Mouse (Mus musculus) hindbrain, embryonic 15.5 days (tissue): Measurements from ENCODE around the gene Carmil2. TPM values are rescaled to one million over a fixed set of nuclear protein-coding genes. Genes with fewer than 3 reads are reported as not detected.
A peak's percentile ranks its signal among the peaks of the same experiment; 100 is the strongest.

Source experiments
- ATAC-seq: fragments of 200-750 bp; cut with Nextera tagmentation; 2 replicates; pipeline ENCODE4 v1.8.0; 2017; ENCODE audit warnings: low read depth, moderate number of reproducible peaks, moderate TSS enrichment; ENCODE audit not compliant: low FRiP score
- H3K27ac ChIP-seq: fragments of 300-500 bp; sonication (generic); replicated peaks from 2 replicates; pipeline ENCODE4 v1.5.1; 2015; ENCODE audit warnings: mild to moderate bottlenecking, inconsistent platforms
- H3K27me3 ChIP-seq: fragments of 300-500 bp; sonication (generic); 2 replicates; pipeline ENCODE4 v1.6.1; 2015; ENCODE audit warnings: control low read depth, inconsistent platforms
- H3K36me3 ChIP-seq: fragments of 300-500 bp; sonication (generic); 2 replicates; pipeline ENCODE4 v1.6.1; 2015; ENCODE audit warnings: control low read depth, inconsistent platforms
- H3K4me1 ChIP-seq: fragments of 300-500 bp; sonication (generic); replicated peaks from 2 replicates; pipeline ENCODE4 v1.6.1; 2015; ENCODE audit warnings: control low read depth, inconsistent platforms
- H3K4me2 ChIP-seq: fragments of 300-500 bp; sonication (generic); 2 replicates; pipeline ENCODE4 v1.6.1; 2015; ENCODE audit warnings: moderate library complexity, mild to moderate bottlenecking, inconsistent platforms
- H3K4me3 ChIP-seq: fragments of 300-500 bp; sonication (generic); 2 replicates; pipeline ENCODE4 v1.5.1; 2015; ENCODE audit warnings: mild to moderate bottlenecking, inconsistent platforms
- H3K9ac ChIP-seq: fragments of 300-500 bp; sonication (generic); 2 replicates; pipeline ENCODE4 v1.6.1; 2015; ENCODE audit warnings: inconsistent platforms
- H3K9me3 ChIP-seq: fragments of 300-500 bp; sonication (generic); 2 replicates; pipeline ENCODE4 v1.6.1; 2016; ENCODE audit warnings: control low read depth, inconsistent platforms
- WGBS: fragments of 180-500 bp; shearing (Covaris S2); methylation state at CpG from one replicate; pipeline ENCODE4 v1.1.7; 2015; 5-methylcytosine and 5-hydroxymethylcytosine counted together
- polyA plus RNA-seq: library from polyadenylated mRNA; unstranded; fragments of >200 nt; fragmentation: Nextera tagmentation; extraction: Ambion mirVana; gene quantifications from 2 replicates; pipeline ENCODE4 v1.2.1, GENCODE M21; 2015

The Carmil2 gene
- polyA plus RNA-seq, 1 experiment from 2014 or later: 28.7 TPM

DNA sequence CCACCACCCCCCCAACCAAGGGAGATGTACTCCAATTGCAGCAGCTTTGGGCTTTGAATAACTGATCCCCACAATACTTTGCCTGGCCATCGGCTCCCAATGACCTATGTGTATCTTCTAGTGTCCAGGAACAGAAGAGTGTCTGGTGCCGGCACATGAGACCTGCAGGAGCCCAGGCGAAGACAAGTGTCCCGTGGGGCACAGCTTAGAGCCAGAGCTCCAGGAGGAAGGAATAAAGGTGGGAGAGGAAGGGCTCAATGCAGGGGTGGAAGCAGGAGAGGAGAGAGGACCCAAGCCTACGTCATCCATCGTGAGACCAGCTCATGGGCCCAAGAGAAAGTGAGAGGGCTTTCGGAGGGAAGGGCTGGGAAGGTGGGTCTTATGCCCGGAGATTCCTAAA, 22.6 kb downstream of the Carmil2 start:
- Histone ChIP-seq H3K36me3 (peaks cover 4% of the 10 kb centered on the region; the same call in 1 of the 2 replicates), H3K27ac (no peak overlapping the region), H3K9me3 (no peaks in the 10 kb centered on the region), H3K4me1 (peaks cover 18% of the 10 kb centered on the region), H3K9ac (no peak overlapping the region), H3K27me3 (no peaks in the 10 kb centered on the region), H3K4me3 (no peak overlapping the region), H3K4me2 (no peak overlapping the region)
- WGBS: 93% methylated on average over 8 of the region's 8 CpGs
- ATAC-seq: no peak

DNA sequence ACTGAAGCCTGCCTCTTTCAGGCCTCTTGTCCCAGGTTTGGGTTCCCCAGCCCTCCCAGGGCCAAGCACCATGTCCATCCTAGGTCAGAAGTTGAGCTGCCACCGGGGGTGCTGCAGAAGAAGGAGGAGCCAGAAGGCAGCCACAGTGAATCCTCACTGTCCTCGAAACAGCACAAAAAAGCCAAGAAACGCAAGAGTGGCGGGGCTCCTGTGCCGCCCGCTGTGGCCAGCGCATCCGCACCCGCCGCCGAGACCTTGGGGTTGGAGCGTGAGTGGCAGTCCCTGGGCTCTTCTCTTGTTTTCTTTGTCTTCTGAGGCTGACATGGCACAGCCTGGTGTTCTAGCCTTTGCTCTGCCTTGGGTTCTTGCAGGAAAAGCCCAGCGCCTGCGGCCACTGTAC, 23.2 kb downstream of the Carmil2 start:
- WGBS: 80% methylated on average over 14 of the region's 14 CpGs
- no peak for ATAC-seq
- H3K27me3 ChIP-seq: no peaks in the 10 kb centered on the region

DNA sequence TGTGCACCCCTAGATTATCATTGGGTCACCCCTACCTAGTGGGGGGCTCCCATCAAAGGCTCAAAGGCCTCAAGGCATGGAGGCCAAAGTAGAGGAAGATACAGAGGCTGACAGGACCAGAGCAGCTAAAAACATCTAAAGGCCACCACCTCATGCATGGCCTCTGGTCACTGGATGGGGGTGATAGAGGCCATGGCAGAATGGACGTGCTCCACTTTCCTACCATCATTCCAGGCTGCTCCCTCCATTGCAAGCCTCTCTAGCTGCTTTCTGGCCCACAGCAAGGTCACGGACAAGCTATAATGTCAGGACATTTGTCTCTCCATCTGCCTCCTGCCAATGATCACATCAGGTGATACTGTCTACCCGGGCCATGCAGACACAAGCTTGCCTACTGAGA, 26.2 kb downstream of the Carmil2 start:
- H3K27me3 ChIP-seq: no peaks in the 10 kb centered on the region
- no peaks in the 10 kb centered on the region for H3K9me3 ChIP-seq
- H3K4me2 ChIP-seq: no peak overlapping the region
- no peak overlapping the region for H3K27ac ChIP-seq
- no peak overlapping the region for H3K4me3 ChIP-seq
- no peak for ATAC-seq
- H3K4me1 ChIP-seq: peaks cover 7% of the 10 kb centered on the region
- peaks cover 11% of the 10 kb centered on the region for H3K36me3 ChIP-seq
- H3K9ac ChIP-seq: no peak overlapping the region
- 91% methylated on average over 3 of the region's 3 CpGs for WGBS

More for the DNA sequence above, 23.2 kb downstream of the Carmil2 start:
- Histone ChIP-seq H3K4me3 (no peak overlapping the region), H3K9ac (no peak overlapping the region), H3K4me2 (no peak overlapping the region), H3K4me1 (peaks cover 18% of the 10 kb centered on the region), H3K27ac (no peak overlapping the region), H3K36me3 (peaks cover 2% of the 10 kb centered on the region; the same call in 1 of the 2 replicates), H3K9me3 (no peaks in the 10 kb centered on the region)

DNA sequence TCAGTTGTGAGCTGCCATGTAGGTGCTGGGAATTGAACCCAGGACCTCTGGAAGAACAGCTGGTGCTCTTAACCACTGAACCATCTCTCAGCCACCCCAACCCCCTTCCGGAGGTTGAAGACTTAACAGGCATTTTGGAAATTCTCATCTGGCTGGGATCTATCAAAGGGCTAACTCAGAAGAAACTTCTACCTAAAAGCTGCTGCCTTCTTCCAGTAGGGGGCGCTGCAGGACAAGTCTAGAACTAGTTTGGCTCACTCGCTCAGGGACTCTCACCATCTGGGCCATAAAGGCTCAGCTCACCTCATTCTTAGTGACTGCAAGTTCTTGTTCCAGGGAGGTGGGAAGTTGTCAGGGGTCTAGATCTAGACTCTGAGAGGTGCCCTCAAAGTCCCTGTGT, 28.1 kb downstream of the Carmil2 start:
- Histone ChIP-seq H3K4me1 (no peaks in the 10 kb centered on the region), H3K27me3 (no peaks in the 10 kb centered on the region), H3K36me3 (peaks cover 12% of the 10 kb centered on the region), H3K9me3 (no peaks in the 10 kb centered on the region), H3K27ac (no peak overlapping the region), H3K9ac (no peak overlapping the region), H3K4me3 (no peak overlapping the region), H3K4me2 (no peak overlapping the region)
- 9% methylated on average over 3 of the region's 3 CpGs for WGBS
- ATAC-seq: no peak; the same call in 1 of the 2 replicates

DNA sequence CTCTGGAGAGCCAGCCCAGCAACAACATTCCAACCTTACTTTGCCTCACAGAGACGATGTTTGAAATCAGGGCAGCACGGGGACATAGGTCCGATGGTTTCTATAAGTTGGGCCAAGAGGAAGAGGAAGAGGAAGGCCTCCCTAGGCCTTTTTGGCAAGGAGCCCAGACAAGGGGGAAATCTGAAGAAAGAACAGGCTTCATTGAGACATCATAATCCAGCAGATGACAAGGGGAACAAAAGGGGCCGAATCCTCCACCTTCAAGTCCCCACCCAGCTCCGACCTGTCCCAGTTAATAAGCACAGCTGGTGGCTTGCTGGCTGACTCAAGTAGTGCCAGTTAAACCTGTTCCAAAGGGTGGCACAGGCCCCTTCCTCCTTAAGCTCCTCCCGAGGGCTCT, 29.0 kb downstream of the Carmil2 start:
- Histone ChIP-seq H3K9me3 (no peaks in the 10 kb centered on the region), H3K4me3 (no peak overlapping the region), H3K9ac (no peak overlapping the region), H3K4me1 (no peaks in the 10 kb centered on the region), H3K27me3 (no peaks in the 10 kb centered on the region), H3K4me2 (no peak overlapping the region), H3K27ac (no peak overlapping the region), H3K36me3 (peaks cover 12% of the 10 kb centered on the region)
- 70% methylated on average over 6 of the region's 6 CpGs for WGBS
- ATAC-seq: no peak

DNA sequence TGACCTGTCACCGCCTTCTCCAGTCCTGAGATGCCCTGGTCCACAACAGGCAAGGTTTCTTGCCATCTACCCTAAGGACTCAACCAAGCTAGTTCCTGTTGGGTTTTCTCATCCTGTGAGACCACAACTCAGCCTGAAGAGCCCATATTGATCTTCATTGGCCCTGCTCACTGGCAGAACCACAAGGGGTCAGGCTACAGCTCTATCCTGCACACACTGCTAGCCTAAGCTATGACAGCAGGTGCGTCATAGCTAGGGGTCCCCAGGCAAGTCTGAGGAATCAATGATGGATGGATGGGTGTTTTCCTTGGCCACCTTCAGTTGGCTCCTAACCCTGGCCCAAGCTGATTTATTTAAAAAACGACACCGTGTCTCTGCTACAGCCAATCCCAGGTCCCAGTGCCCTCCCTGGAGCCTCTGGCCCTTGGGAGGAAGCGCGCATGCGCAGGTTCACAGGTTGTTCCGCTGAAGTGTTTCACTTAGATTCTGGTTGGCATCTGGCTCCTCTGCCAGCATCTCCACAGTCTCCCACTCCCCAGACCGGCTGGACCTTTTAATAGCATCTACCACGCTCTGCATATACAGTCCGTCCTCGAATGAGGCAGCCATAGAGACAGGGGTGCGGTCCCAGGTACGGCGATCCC, 30.4 kb downstream of the Carmil2 start:
- Histone ChIP-seq H3K27me3 (no peaks in the 10 kb centered on the region), H3K4me1 (no peaks in the 10 kb centered on the region), H3K9ac (no peak overlapping the region), H3K4me3 (no peak overlapping the region), H3K9me3 (no peaks in the 10 kb centered on the region), H3K27ac (no peak overlapping the region), H3K4me2 (no peak overlapping the region), H3K36me3 (peaks cover 16% of the 10 kb centered on the region)
- no peak for ATAC-seq
- 93% methylated on average over 15 of the region's 15 CpGs for WGBS

DNA sequence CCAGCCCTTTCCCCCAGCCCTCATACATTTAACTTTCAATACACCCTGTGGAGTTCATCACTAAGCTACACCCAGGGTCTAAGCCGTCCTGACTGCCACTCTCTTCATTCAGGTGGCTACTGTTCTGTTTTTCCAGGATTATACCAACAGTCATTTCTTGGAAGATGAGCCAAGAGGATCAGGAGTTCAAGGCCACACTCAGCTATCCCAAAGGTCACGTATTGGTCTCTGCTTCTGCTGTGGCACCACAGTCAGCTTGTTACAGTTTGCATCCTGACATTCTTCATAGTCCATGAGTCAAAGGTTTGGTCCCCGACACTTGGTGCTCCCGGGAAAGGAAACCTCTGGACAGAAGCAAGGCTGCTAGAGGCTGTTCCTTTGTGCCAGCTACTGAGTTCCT, 33.6 kb downstream of the Carmil2 start:
- Histone ChIP-seq H3K4me3 (no peak overlapping the region), H3K9me3 (no peaks in the 10 kb centered on the region), H3K4me2 (no peak overlapping the region), H3K4me1 (no peaks in the 10 kb centered on the region), H3K27ac (no peak overlapping the region), H3K36me3 (peaks cover 31% of the 10 kb centered on the region), H3K27me3 (no peaks in the 10 kb centered on the region), H3K9ac (no peak overlapping the region)
- no peak for ATAC-seq
- 87% methylated on average over 4 of the region's 4 CpGs for WGBS

DNA sequence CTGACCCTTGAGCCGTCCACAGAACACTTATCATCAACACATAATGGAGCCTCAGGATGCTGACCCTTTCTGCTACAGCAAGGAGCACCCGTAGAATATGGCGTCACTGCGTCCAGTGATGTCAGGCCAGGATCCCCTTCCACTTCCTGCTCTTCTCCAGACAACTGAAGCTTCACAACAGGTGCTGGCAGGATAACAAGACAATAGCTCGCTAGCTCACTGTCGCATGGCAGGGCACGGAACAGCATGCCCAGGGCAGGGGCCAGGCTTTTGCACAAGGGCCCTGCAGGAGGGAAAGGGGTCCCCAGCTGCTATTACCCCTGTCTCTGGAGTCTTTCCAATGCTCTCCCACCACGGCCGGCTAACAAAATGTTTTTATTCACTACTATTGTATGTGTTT, 36.8 kb downstream of the Carmil2 start:
- H3K27ac ChIP-seq: no peak overlapping the region
- H3K4me2 ChIP-seq: no peak overlapping the region
- 85% methylated on average over 9 of the region's 9 CpGs for WGBS
- no peaks in the 10 kb centered on the region for H3K27me3 ChIP-seq
- no peak overlapping the region for H3K4me3 ChIP-seq
- no peak overlapping the region for H3K9ac ChIP-seq
- H3K9me3 ChIP-seq: no peaks in the 10 kb centered on the region
- ATAC-seq: no peak
- no peaks in the 10 kb centered on the region for H3K4me1 ChIP-seq
- H3K36me3 ChIP-seq: peaks cover 37% of the 10 kb centered on the region

DNA sequence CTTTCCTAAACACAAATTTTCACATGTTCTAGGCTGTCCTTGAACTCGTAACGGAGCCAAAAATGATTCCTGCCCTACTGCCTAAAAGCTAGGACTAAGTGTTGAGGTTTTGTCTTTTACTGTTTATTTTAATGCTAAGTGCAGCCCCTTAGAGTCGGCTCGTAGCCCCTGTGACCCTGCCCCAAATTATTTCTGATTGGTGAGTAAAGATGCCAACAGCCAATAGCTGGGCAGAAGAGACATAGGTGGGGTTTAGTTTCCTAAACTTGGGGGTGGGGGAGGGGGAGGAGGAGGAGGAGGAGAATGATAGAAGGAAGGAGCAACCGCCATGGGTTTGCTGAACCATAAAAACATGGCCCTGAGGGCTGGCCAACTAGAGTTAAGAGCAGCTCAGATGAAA, 39.7 kb downstream of the Carmil2 start:
- H3K27ac ChIP-seq: no peak overlapping the region
- no peaks in the 10 kb centered on the region for H3K9me3 ChIP-seq
- WGBS: 83% methylated on average over 5 of the region's 5 CpGs
- no peak overlapping the region for H3K4me2 ChIP-seq
- ATAC-seq: no peak
- no peak overlapping the region for H3K4me3 ChIP-seq
- no peak overlapping the region for H3K9ac ChIP-seq
- peaks cover 42% of the 10 kb centered on the region for H3K36me3 ChIP-seq
- H3K4me1 ChIP-seq: no peaks in the 10 kb centered on the region
- no peaks in the 10 kb centered on the region for H3K27me3 ChIP-seq

DNA sequence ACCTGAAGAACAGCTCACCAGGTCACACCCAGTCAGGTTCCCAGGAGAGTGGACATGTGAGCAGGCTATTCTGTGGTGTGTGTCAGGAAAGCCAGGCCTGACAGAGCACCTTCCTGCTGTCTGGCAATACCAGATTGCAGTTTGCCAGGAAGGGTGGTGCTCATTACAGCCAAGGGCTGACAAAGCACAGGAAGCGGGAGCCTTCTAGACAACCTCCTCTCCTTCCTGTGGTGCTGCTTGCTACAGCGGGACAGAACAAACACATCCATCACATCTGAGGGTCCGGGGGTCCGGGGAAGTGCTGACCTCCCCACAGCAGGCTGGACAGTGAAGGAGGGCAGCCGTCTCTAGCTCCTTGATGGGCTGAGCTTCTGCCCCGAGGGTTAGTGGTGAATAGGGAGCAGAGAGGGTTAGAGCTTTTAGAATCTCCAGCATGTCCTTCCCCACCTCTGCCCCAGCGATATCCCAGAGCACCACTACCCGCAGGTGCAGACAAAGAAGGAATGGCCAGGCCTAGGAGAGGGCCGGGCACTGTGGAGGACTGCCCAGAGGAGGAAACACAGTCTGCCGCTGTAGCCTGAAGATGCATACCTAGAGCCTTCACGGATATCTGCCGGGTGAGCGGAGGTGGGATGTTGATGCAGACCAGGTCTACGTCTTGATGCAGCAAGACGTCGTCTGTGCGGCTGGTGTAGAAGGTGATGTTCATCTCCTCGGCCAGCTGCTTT, 41.5 kb downstream of the Carmil2 start:
- no peak overlapping the region for H3K9ac ChIP-seq
- whole genome bisulfite sequencing: 83% methylated on average over 18 of the region's 18 CpGs
- H3K9me3 ChIP-seq: no peaks in the 10 kb centered on the region
- H3K4me3 ChIP-seq: no peak overlapping the region
- no peak overlapping the region for H3K27ac ChIP-seq
- peaks cover 40% of the 10 kb centered on the region for H3K36me3 ChIP-seq
- H3K4me2 ChIP-seq: no peak overlapping the region
- no peaks in the 10 kb centered on the region for H3K27me3 ChIP-seq
- 0 out of 2 replicates have a peak, but pooled peaks have one; percentile 27 for ATAC-seq
- H3K4me1 ChIP-seq: no peaks in the 10 kb centered on the region

DNA sequence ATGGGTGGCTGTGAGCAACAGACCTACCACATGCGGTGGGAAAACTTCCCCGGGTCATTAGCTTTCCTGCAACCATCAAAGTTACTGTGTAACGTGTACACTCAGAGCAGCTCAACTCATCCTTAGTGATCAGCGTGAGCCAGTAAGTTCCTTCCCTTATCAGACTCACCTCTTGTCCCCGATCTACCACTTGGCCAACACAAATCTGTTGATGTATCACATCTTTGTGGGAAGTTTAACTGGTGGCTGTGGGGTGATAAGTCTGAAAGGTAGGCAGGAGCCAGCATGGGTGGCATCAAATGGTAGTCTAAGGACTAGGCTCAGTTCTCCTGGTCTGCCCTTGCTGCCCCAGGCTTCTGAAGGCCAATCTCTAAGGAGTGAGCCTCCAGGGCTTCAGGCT, 46.1 kb downstream of the Carmil2 start:
- peaks cover 15% of the 10 kb centered on the region for H3K36me3 ChIP-seq
- no peaks in the 10 kb centered on the region for H3K27me3 ChIP-seq
- no peak overlapping the region for H3K4me2 ChIP-seq
- no peaks in the 10 kb centered on the region for H3K4me1 ChIP-seq
- no peak for ATAC-seq
- H3K9me3 ChIP-seq: no peaks in the 10 kb centered on the region
- WGBS: 90% methylated on average over 5 of the region's 5 CpGs
- H3K9ac ChIP-seq: no peak overlapping the region
- H3K4me3 ChIP-seq: no peak overlapping the region
- no peak overlapping the region for H3K27ac ChIP-seq

DNA sequence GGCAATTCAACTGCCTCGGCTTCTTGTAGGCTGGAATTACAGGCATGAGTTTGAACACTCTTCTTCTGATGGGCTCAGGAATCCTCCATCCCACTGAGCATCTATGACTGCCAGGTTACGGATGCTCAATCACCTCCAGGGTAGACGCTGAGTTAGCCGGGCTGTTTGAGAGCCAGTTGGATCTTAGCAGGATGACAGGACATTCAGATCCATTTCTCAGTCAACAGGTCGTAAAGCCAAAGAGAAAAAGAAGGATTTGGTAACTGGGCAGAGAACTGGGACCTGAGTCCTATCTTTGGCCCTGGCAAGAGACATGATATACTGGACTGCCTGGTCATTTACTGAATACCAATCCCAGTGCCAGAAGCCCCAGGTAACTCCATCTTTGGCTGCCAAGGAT, 53.1 kb downstream of the Carmil2 start:
- ATAC-seq: no peak

More for the DNA sequence above, 53.1 kb downstream of the Carmil2 start:
- Histone ChIP-seq H3K4me1 (no peaks in the 10 kb centered on the region), H3K9ac (no peak overlapping the region), H3K27ac (no peak overlapping the region), H3K27me3 (no peaks in the 10 kb centered on the region), H3K4me3 (no peak overlapping the region), H3K9me3 (no peaks in the 10 kb centered on the region), H3K36me3 (0 out of 2 replicates have a peak, but pooled peaks cover 3% of the 10 kb centered on the region), H3K4me2 (no peak overlapping the region)
- WGBS: 90% methylated on average over 5 of the region's 5 CpGs
